Mouse (Mus musculus): ENCODE measurements at regions not wholly inside any gene's neighbourhood (a gene's known extent, or its start where the extent isn't known, plus 50 kb on each side); places are given as distances from the start of the nearest gene placed in this dataset.

GRCm38 (mm10) chr8:79522040-79522439, 117.4 kb upstream of the Otud4 start:
- in situ Hi-C loops (cut with MboI; ENCODE audit: unreplicated experiment in 2 of 2), result no loop called here

GRCm38 (mm10) chr8:79518966-79519365, 119.6 kb upstream of the Smad1 start:
- in situ Hi-C loops (cut with MboI; ENCODE audit: unreplicated experiment in 2 of 2), result no loop called here

- in situ Hi-C loops (cut with MboI; ENCODE audit: unreplicated experiment in 2 of 2), result no loop called here
These were observed 116.0 kb upstream of the Smad1 start for GRCm38 (mm10) chr8:79515282-79515783.

- in situ Hi-C loops (cut with MboI; ENCODE audit: unreplicated experiment in 2 of 2), result no loop called here
These were observed 115.4 kb upstream of the Smad1 start for GRCm38 (mm10) chr8:79514655-79515278.

- in situ Hi-C loops (cut with MboI; ENCODE audit: unreplicated experiment in 2 of 2), result no loop called here
These were observed 109.3 kb upstream of the Smad1 start for GRCm38 (mm10) chr8:79508597-79508996.

GRCm38 (mm10) chr8:79505381-79505780, 106.1 kb upstream of the Smad1 start:
- in situ Hi-C loops (cut with MboI; ENCODE audit: unreplicated experiment in 2 of 2), result no loop called here

GRCm38 (mm10) chr8:79503906-79504305, 104.6 kb upstream of the Smad1 start:
- in situ Hi-C loops (cut with MboI; ENCODE audit: unreplicated experiment in 2 of 2), result no loop called here

- in situ Hi-C loops (cut with MboI; ENCODE audit: unreplicated experiment in 2 of 2), result no loop called here
These were observed 102.7 kb upstream of the Smad1 start for GRCm38 (mm10) chr8:79502062-79502461.

- in situ Hi-C loops (cut with MboI; ENCODE audit: unreplicated experiment in 2 of 2), result no loop called here
These were observed 101.9 kb upstream of the Smad1 start for GRCm38 (mm10) chr8:79501238-79501637.

GRCm38 (mm10) chr8:79499258-79499657, 99.9 kb upstream of the Smad1 start:
- in situ Hi-C loops (cut with MboI; ENCODE audit: unreplicated experiment in 2 of 2), result no loop called here

GRCm38 (mm10) chr8:79498611-79499010, 99.3 kb upstream of the Smad1 start:
- in situ Hi-C loops (cut with MboI; ENCODE audit: unreplicated experiment in 2 of 2), result no loop called here

GRCm38 (mm10) chr8:79491156-79491698, 91.9 kb upstream of the Smad1 start:
- in situ Hi-C loops (cut with MboI; ENCODE audit: unreplicated experiment in 2 of 2), result no loop called here

GRCm38 (mm10) chr8:79490739-79491138, 91.4 kb upstream of the Smad1 start:
- in situ Hi-C loops (cut with MboI; ENCODE audit: unreplicated experiment in 2 of 2), result no loop called here

GRCm38 (mm10) chr8:79488861-79489260, 89.5 kb upstream of the Smad1 start:
- in situ Hi-C loops (cut with MboI; ENCODE audit: unreplicated experiment in 2 of 2), result no loop called here

GRCm38 (mm10) chr8:79487597-79487996, 88.3 kb upstream of the Smad1 start:
- in situ Hi-C loops (cut with MboI; ENCODE audit: unreplicated experiment in 2 of 2), result no loop called here

- in situ Hi-C loops (cut with MboI; ENCODE audit: unreplicated experiment in 2 of 2), result no loop called here
These were observed 80.0 kb upstream of the Smad1 start for GRCm38 (mm10) chr8:79479326-79479725.

- in situ Hi-C loops (cut with MboI; ENCODE audit: unreplicated experiment in 2 of 2), result no loop called here
These were observed 76.7 kb upstream of the Smad1 start for GRCm38 (mm10) chr8:79476012-79476411.

- in situ Hi-C loops (cut with MboI; ENCODE audit: unreplicated experiment in 2 of 2), result no loop called here
These were observed 75.4 kb upstream of the Smad1 start for GRCm38 (mm10) chr8:79474679-79475078.

- in situ Hi-C loops (cut with MboI; ENCODE audit: unreplicated experiment in 2 of 2), result no loop called here
These were observed 52.8 kb upstream of the Smad1 start for GRCm38 (mm10) chr8:79452101-79452500.

- in situ Hi-C loops (cut with MboI; ENCODE audit: unreplicated experiment in 2 of 2), result no loop called here
These were observed 50.1 kb upstream of the Smad1 start for GRCm38 (mm10) chr8:79449453-79449852.
